Mouse (Mus musculus) erythroblast, adult 5-6 weeks (primary cell): ENCODE data around the gene Diaph3. TPM values are rescaled to one million over a fixed set of nuclear protein-coding genes. Genes with fewer than 3 reads are reported as not detected.

Source experiments
- ATAC-seq: replicated peaks from 2 replicates; pipeline ENCODE4 v1.8.0; 2016; ENCODE audit warnings: moderate number of reproducible peaks, mild to moderate bottlenecking, moderate TSS enrichment, inconsistent platforms; ENCODE audit not compliant: poor library complexity, low FRiP score, severe bottlenecking
- total RNA-seq, 2 experiments: library from RNA; stranded (forward) in 1 of 2; stranded (reverse) in 1 of 2; fragments of 150-400 nt in 1 of 2; fragments of 200-764, 138-1000 nt in 1 of 2; gene quantifications; 2 replicates each; pipeline versions ENCODE4 v1.2.3 to v1.2.4; 2015 to 2017; ENCODE audit warnings: low replicate concordance in 2 of 2

The Diaph3 gene
- total RNA-seq, 2 experiments from 2014 or later: 58.8 to 132 TPM

DNA sequence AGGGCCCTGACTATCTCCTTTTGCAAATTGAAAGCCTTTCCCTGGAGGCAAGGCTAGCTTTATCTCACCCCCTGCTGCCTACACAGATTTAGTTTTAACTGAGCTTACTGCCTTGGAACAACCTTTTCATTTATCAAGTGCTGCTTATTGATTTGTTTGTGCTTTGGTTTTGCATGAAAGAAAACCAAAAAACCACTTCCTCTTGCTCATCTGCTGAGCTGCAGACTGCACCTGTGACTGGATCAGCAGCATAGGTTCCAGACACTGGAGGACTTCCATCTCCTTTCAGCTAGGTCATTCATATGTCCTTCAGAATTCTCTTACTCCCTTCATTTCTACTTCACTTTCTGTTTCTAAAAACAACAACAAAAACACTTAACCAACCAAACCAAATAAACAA lies 459.1 kb downstream of the Diaph3 start:
- no peak for ATAC-seq

DNA sequence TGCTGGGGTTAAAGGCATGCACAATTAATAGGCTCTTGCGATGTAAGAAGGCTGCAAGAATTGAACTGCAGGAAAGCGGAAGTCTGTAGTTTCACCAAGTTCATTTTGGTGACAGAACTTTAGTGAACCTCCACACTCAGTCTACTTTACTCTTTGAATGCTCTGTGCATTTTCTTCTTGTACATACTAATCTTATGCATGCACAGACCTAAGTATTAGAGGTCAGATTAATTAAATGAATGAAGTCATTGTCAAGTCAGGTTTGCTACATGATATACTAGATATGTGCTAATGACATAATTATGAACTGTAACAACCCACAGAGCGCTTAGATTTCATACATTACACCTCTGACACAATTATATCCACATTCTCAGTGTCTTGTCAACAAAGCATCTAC lies 462.0 kb downstream of the Diaph3 start:
- no peak for ATAC-seq

DNA sequence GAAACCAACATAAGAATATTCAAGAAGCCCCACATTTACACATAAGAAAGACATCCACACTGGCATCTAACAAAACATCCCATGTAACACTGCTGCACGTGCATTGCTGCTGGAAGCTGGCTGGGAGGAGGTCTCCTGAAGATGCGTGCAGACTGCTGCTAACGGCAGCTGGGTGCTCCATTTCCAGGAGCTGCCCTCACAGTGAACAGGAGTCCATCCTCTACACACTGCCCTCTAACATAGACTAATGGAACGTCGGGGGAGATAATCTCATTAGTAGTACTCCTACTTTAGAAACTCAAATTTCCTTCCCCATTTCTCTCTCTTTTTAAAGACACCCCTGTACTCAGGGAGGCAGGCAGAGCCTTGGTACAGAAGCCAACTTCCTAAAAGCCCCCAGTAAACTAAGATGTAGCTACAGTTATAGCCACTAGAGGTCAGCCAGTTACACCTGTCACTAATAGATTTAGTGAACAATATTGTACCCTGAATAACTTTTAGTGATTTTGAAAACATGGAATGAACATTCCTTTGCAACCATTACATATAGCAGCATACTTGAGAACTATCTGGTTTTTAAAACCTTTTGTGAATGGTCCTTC lies 462.8 kb downstream of the Diaph3 start:
- ATAC-seq: no peak

DNA sequence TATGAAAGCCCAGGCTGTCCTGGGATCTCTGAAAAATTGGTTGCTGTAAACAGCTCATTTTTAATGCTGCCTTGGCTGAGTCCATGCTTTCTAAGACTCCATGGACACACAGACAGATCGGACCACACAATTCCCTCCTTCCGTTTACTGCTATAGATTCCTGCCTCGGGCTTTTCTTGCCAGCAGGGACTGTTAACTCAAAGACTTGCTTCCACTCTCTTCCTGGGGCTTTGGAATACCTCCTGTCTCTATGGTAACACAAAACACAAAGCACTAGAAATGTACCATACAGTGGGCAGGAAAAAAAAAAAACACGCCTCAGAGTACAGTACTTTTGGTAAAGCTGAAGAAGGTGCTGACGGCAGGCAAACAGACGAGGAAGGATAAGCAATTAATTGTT lies 464.0 kb downstream of the Diaph3 start:
- ATAC-seq: no peak

DNA sequence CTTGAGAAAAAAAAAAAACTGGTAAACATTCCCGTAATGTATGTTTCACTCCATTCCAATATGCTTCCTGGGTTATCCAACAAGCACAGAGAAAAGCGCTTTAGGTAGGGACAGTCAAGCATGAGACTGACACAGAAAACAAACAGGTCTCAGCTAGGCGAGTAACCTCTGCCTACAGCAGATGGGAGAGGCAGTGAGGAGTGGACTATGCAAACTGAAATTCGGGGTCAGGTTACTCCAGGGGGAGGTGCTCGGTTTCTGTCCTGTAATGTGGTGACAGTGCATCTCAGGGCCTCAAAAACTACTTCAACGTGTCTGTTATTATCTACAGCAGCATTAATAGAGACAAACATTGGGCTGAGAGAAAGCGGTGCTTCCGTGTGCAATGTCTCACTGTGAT lies 465.7 kb downstream of the Diaph3 start:
- ATAC-seq: no peak

DNA sequence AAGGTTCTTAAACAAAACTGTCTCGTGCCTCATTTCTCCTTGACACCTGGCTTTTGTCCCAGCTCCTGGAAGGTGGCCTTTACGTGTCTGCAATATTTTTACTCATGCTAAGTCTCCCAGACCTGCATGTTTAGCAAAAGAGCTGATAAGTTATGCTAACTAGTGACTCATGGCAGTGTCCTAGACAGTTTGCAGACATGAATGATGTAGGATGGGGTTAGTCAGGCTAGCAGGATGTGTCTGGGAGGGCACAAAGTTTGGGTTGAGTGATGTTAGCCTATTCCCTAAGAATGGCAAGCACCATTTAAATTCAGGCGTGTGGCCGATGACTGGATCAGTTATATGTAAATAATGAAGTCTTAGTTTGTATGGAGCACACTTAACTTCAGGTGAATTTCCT lies 478.2 kb downstream of the Diaph3 start:
- ATAC-seq: no peak

DNA sequence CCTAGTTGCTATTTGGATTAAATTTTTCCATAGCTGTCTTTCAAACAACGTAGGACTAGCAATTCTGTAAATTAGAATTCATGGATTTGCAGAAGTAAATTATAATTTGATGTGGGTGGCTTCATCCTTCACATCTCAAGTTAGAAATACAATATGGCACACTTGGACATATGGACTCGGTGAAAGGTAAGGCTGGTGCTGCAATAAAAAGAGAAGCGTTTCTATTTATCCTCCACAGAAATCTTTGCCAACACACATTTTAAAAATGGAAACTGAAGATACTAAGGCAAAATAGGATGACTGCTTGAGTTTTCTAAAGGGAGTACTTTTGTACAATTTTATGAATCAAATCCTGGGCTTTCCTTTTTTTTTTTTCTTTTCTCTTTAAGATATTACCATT lies 480.5 kb downstream of the Diaph3 start:
- ATAC-seq: no peak

DNA sequence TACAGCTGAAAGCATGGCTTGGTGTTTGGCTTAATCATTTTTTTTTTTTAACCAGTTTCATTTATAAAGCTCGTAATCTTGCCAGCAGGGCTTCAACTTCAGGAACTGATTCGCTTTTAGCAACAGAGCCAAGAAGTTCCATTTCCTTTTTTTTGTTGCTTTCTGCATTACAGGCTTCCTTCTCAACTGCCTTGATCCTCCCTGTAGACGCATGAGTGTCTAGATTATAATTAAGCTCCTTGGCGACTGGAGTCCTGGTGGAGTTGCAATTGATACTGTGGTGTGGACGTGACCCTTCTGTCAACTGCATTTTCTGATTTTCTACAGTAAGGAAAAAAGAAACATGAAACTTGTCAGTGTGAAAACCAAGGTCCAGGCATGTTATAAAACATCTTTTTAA lies 484.8 kb downstream of the Diaph3 start:
- ATAC-seq: no peak

DNA sequence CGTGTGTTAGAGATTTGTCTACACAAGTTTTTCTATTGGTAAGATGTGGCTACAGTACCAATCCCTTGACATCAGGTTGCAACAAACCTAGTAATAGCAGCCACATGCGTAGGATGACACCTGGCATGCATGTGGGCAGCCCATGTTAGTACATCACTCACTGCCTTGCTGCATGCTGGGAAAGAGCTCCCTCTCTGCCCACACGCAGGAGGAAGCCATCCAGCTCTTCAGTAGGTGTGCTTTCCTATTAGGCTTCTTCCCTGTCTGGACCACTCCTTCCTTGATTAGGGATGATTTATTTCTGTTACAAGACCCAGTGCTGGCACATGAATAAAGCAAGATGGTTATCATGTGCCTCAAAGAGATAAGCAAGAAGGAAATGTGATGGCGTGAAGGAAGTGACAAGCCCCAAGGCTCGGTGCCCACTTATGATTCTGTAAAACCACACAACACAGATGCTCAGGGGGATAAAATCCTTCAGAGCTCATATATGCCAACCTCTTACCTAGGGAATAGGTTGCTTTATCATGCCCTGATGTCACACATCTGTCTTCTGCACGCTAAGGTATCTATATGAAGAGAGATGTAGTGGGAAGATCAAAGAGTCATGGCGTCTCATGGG lies 494.4 kb downstream of the Diaph3 start:
- no peak for ATAC-seq

DNA sequence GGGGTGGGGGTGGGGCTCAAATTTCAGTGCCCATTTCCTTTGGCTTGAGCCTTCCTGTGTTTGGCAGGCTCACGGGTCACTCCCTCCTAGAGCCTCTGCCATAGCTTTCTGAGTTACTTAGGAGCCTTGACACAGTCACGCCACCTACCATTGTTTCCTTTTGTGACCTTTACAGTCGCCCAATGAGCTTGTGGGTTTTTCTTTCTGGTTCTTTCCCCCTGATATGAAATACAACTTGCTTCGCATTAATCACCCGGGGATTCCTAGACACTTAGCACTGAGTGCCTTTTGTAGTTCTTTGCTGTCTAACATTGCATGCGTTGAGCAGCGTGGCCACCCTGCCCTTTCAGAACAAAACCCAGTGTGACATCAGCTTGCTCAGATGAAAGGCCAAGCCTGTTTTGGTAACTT lies 498.2 kb downstream of the Diaph3 start:
- ATAC-seq: no peak

DNA sequence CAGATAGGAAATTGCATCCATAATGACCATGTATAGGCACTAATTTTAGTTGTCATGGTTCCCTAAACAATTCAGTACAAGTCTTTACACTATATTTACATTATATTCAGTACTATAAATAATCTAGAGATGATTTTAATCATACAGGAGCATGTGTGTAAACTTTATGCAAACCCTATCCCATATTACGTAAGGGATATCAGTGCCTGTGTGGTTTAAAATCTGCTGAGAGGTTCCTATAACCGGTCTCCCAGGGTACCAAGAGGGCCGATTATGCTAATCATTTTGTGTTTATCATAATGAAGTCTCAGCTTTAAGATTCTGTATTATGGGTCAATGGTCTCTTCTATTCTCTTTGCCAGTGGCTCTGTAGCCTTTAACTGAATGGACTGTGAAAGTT lies 499.2 kb downstream of the Diaph3 start:
- no peak for ATAC-seq

DNA sequence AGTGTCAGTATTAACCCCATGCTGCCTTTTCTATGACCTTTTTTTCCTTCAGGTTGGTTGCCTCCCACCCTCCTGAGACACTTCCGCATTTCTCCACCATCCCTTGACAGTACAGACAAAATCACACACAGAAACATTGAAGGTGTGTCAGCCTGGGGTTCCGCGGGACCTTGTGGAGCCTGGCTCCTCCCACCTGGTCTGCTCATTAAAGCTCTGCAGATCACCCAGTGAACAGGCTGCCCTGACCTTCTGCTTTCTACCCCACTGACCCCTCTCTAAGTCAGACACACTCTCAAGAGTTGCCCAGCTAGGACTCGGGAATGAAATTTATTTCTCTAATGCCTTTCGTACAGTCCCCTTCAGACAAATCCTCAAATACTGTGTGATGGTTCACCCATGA lies 500.9 kb downstream of the Diaph3 start:
- ATAC-seq: no peak

DNA sequence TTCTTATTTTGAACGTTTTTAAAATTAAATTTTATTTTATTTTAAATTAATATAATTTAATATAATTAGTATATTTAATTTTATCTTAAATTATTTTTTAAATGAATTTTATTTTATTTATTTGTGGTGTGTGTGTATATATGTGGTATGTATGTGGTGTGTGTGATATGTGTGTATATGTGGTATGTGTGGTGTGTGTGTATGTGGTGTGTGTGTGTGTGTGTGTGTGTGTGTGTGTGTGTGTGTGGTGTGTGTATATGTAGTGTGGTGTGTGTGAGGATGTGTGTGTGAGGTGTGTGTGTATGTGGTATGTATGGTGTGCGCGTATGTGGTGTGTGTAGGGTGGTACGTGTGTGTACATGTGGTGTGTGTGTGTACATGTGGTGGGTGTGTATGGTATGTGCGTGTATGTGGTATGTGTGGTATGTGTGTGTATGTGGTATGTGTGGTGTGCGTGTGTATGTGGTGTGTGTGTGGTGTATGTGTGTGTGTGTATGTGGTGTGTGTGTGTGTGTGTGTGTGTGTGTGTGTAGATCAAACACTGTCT lies 505.4 kb downstream of the Diaph3 start:
- no peak for ATAC-seq

DNA sequence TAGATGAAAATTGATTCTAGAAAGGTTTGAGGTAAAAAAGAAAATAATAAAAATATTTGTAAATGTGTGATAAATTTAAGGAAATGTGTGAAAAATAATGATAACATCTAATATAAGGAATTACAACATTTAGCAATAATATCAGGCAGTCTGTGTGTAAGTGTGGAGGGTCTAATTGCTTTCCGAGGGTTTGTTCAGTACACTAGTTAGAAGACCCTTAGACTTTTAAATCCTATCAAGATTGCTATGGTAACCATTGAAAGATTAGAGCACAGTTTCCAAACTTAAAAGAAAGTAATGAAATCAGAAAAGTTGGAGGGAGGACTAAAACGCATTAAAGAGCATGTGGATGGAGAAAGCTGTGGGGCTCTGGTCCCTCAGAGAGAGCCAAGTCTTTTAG lies 506.0 kb downstream of the Diaph3 start:
- no peak for ATAC-seq

DNA sequence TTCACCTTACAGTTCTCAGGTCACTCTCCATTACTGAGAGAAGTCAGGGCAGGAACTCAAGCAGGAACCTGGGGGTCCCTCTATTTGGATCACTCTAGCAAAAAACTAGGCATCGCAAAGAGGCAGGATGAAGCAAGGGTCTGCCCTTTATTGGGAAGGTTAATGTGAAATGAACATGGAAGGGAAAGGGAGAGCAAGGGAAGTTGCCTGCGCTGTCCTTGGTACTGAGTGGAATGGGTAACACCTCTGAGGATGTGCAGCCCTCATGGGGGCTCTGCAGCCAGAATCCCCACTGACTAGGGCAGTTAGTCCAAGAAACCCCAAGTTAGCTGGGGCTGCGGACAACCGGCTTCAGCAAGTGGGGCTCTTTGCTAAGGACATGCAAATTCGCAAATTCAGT lies 507.2 kb downstream of the Diaph3 start:
- no peak for ATAC-seq

DNA sequence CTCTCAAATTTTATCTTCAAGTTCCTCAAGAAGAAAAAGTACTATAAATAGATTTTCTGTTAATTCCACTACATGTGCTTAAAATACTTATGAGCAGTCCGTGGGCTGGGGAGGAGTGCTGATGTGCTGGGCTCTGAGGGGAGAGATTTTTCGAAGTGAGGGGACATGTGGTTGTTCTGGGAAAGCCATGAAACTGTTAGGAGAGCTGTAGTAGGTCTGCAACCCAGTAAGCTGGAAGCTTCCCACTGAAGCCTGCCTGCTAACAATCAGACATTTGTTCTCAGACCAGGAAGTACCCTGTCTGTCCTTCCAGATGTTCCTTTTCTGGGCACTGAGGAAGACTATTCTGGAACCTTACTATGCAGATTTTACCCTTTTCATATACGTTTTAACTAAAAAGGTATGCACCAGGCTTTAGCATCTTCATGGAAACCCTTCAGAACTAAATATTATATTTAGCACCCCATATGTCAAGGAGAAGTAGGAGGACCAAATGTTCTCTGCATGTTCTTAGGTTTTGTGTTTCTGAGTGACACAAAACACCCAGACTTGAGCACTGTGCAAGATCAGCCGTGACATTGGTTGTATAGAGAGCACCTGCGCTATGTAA lies 516.1 kb downstream of the Diaph3 start:
- ATAC-seq: no peak

DNA sequence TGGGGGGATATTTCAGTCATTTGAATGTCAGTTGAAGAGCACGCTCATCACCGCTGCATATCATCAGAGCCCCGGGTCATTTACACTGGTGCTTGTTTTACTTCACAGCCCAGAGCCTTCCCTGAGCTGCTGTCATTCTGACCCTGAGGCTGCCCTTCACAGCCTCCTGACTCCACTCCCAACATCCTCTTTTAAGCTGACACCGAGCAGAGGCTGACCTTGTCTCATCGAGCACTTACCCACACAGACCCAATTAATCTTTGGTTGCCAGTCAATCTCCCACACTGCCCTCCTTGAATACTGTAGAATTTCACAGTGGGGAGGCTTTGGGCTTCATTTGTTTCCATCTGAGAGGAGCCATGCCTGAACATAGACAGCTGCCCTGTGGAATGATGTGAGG lies 521.4 kb downstream of the Diaph3 start:
- ATAC-seq: no peak
